Mouse (Mus musculus) G1E (cell line): ENCODE results near the gene Sh3gl1. TPM values are rescaled to one million over a fixed set of nuclear protein-coding genes. Genes with fewer than 3 reads are reported as not detected.

Experiments used
- ATAC-seq: 2 replicates; pipeline ENCODE4 v1.8.0; 2016; ENCODE audit warnings: mild to moderate bottlenecking; ENCODE audit not compliant: insufficient number of reproducible peaks, poor library complexity, low FRiP score, severe bottlenecking; ENCODE audit errors: extremely low read depth
- DNase-seq: peaks from one replicate; pipeline ENCODE4 v3.0.0; 2012; ENCODE audit warnings: low spot score
- H3K27me3 ChIP-seq: 2 replicates; pipeline ENCODE4 v1.6.1; 2012; ENCODE audit warnings: mild to moderate bottlenecking, low read length, inconsistent platforms; ENCODE audit not compliant: insufficient read depth
- H3K36me3 ChIP-seq: replicated peaks from 2 replicates; pipeline ENCODE3; 2012; ENCODE audit warnings: mild to moderate bottlenecking, inconsistent platforms
- H3K4me1 ChIP-seq: 2 replicates; pipeline ENCODE4 v1.6.1; 2012; ENCODE audit warnings: low read depth, low read length, inconsistent platforms, mixed read lengths; ENCODE audit not compliant: insufficient read depth
- H3K4me3 ChIP-seq: 2 replicates; pipeline ENCODE4 v1.5.1; 2012; ENCODE audit warnings: low read depth, mild to moderate bottlenecking, inconsistent platforms, low read length, moderate library complexity, mixed read lengths
- H3K9me3 ChIP-seq: replicated peaks from 2 replicates; pipeline ENCODE4 v1.6.1; 2012; ENCODE audit warnings: inconsistent platforms
- CTCF ChIP-seq: IDR thresholded peaks from 2 replicates; pipeline ENCODE4 v1.5.1; 2012; ENCODE audit warnings: low read depth, low read length, inconsistent platforms, mixed read lengths
- GATA1 ChIP-seq: IDR thresholded peaks from 2 replicates; pipeline ENCODE4 v1.6.1; 2012; ENCODE audit warnings: borderline replicate concordance, low read length, inconsistent platforms, mixed read lengths
- GATA2 ChIP-seq: IDR thresholded peaks from 2 replicates; pipeline ENCODE4 v1.6.1; 2012; ENCODE audit warnings: low read depth, low read length, inconsistent platforms, borderline replicate concordance
- POLR2AphosphoS5 ChIP-seq: IDR thresholded peaks from 2 replicates; pipeline ENCODE4 v1.6.1; 2012; ENCODE audit warnings: low read depth, low read length, inconsistent platforms; ENCODE audit not compliant: insufficient replicate concordance
- TAL1 ChIP-seq: conservative IDR thresholded peaks from 2 replicates; pipeline ENCODE4 v1.6.1; 2012; ENCODE audit warnings: low read depth, low read length, inconsistent platforms, mixed read lengths
- polyA plus RNA-seq: library from polyadenylated mRNA; stranded (reverse); fragments of >175 nt; gene quantifications from 2 replicates; pipeline ENCODE4 v1.2.3, GENCODE M21; 2012
- total RNA-seq, 2 experiments: library from RNA; stranded (forward) in 1 of 2; stranded (reverse) in 1 of 2; fragments of 200-1000 nt in 1 of 2; fragments of >200 nt in 1 of 2; fragmentation: Nextera tagmentation in 1 of 2; gene quantifications; 2 replicates each; pipeline ENCODE4 v1.2.3; 2014 to 2017

The Sh3gl1 gene
- total and polyA plus RNA-seq, 3 experiments, result 24.3 to 64.2 (median 28.5) TPM

- peak; percentile 82 for ATAC-seq
- TF ChIP-seq GATA2, result no peak
- no peak for TF ChIP-seq POLR2AphosphoS5
- TF ChIP-seq TAL1, result no peak
- no peak for TF ChIP-seq CTCF
- peaks cover 59% of the 10 kb centered on the region for H3K4me1 ChIP-seq
- H3K36me3 ChIP-seq, result peaks cover 35% of the 10 kb centered on the region
- H3K9me3 ChIP-seq, result no peaks in the 10 kb centered on the region
- no peaks in the 10 kb centered on the region for H3K27me3 ChIP-seq
- peak; percentile 97 for DNase-seq
- peak within 1 kb of the TSS; percentile 77 for H3K4me3 ChIP-seq
These were observed 3.8 kb upstream of the Sh3gl1 start, which contains the start of gene Chaf1a for GRCm38 (mm10) chr17:56040030-56040856. Chaf1a (plus strand) TSS chr17:56040439.

DNA sequence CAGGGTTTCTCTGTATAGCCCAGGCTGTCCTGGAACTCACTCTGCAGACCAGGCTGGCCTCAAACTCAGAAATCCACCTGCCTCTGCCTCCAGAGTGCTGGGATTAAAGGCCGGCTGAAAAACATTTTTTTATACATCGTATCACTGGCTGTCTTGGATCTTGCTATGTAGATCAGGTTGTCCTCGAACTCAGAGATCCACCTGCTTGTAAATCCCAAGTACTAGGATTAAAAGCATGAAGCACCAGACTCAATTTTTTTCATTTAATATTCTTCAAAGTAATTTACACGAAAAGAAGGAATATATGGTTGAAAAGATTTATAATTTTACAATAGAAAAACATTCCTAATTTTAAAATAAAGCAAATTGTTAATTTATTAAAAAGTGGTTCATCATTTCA, 2.9 kb upstream of the Sh3gl1 start:
- TF ChIP-seq TAL1 (no peak), CTCF (no peak), GATA1 (no peak), GATA2 (no peak), POLR2AphosphoS5 (no peak)
- Histone ChIP-seq H3K9me3 (no peaks in the 10 kb centered on the region), H3K4me1 (peaks cover 63% of the 10 kb centered on the region), H3K27me3 (no peaks in the 10 kb centered on the region), H3K4me3 (peak overlapping the region; percentile 77; the same call in 1 of the 2 replicates), H3K36me3 (peaks cover 35% of the 10 kb centered on the region)
- DNase-seq, result no peak
- no peak for ATAC-seq

- Histone ChIP-seq H3K4me1 (peaks cover 64% of the 10 kb centered on the region), H3K9me3 (no peaks in the 10 kb centered on the region), H3K4me3 (no peak overlapping the region), H3K36me3 (peaks cover 35% of the 10 kb centered on the region), H3K27me3 (no peaks in the 10 kb centered on the region)
- DNase-seq, result no peak
- ATAC-seq, result no peak
- TF ChIP-seq GATA1 (no peak), GATA2 (no peak), CTCF (no peak), TAL1 (no peak), POLR2AphosphoS5 (no peak)
These were observed 2.3 kb upstream of the Sh3gl1 start for GRCm38 (mm10) chr17:56038583-56039261.

GRCm38 (mm10) chr17:56036901-56037287, 459 bp upstream of the Sh3gl1 start:
- ATAC-seq, result no peak
- Histone ChIP-seq H3K27me3 (no peaks in the 10 kb centered on the region), H3K4me3 (peak overlapping the region; percentile 99), H3K4me1 (peaks cover 63% of the 10 kb centered on the region), H3K36me3 (peaks cover 36% of the 10 kb centered on the region), H3K9me3 (no peaks in the 10 kb centered on the region)
- DNase-seq, result no peak
- no peak for TF ChIP-seq TAL1
- no peak for TF ChIP-seq POLR2AphosphoS5
- no peak for TF ChIP-seq CTCF
- no peak for TF ChIP-seq GATA2
- no peak for TF ChIP-seq GATA1

DNA sequence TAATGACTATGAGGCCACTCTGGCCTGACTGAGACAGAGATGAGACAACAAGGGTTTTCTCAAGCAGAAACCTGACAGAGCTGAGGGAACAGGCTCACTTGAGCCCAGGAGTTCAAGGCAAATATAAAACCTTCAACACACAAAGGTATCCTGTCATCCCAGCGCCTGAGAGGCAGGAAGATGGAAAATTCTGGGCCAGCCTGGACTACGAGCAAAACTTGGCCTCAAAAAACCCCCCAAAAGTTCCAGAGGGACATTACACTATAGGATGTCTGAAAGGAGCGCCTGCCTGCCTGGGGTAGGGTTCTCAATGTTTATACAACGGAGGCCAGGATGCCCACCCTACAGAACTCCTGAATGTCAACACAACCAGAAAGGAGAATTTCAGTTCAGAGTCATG, 1.2 kb downstream of the Sh3gl1 start:
- no peaks in the 10 kb centered on the region for H3K9me3 ChIP-seq
- peaks cover 69% of the 10 kb centered on the region for H3K4me1 ChIP-seq
- no peaks in the 10 kb centered on the region for H3K27me3 ChIP-seq
- peak overlapping the region; percentile 99 for H3K4me3 ChIP-seq
- peaks cover 49% of the 10 kb centered on the region for H3K36me3 ChIP-seq
- no peak for ATAC-seq
- DNase-seq, result no peak
- TF ChIP-seq GATA1 (no peak), GATA2 (no peak), CTCF (no peak), TAL1 (no peak), POLR2AphosphoS5 (no peak)

GRCm38 (mm10) chr17:56034726-56035100, 1.7 kb downstream of the Sh3gl1 start:
- H3K4me3 ChIP-seq, result peak overlapping the region; percentile 99; the same call in 1 of the 2 replicates
- H3K9me3 ChIP-seq, result no peaks in the 10 kb centered on the region
- TF ChIP-seq CTCF, result no peak
- no peak for TF ChIP-seq GATA1
- TF ChIP-seq POLR2AphosphoS5, result no peak
- no peak for TF ChIP-seq GATA2
- peaks cover 72% of the 10 kb centered on the region for H3K4me1 ChIP-seq
- H3K27me3 ChIP-seq, result no peaks in the 10 kb centered on the region
- DNase-seq (no peak), ATAC-seq (no peak)
- peaks cover 53% of the 10 kb centered on the region for H3K36me3 ChIP-seq
